Mouse (Mus musculus): Measurements from ENCODE around the gene Smim12.

- peak; percentile 94 for TF ChIP-seq CTCF (IDR thresholded peaks at IDR 0.05; ENCODE audit: low read depth)
- TF ChIP-seq EP300 (IDR thresholded peaks at IDR 0.05; ENCODE audit: low read depth), result peak; percentile 80
Observed at GRCm38 (mm10) chr4:127243552-127243951, at the start of gene Smim12.

Data from heart, postnatal 0 days (tissue).